Mouse (Mus musculus) hindbrain, embryonic 16.5 days (tissue): ENCODE data around the gene Htr1f. TPM values are rescaled to one million over a fixed set of nuclear protein-coding genes. Genes with fewer than 3 reads are reported as not detected.

ENCODE experiments used
- ATAC-seq: fragments of 200-750 bp; cut with Nextera tagmentation; 2 replicates; pipeline ENCODE4 v1.8.0; 2017; ENCODE audit warnings: moderate TSS enrichment, moderate library complexity
- H3K27ac ChIP-seq: fragments of 300-500 bp; sonication (generic); 2 replicates; pipeline ENCODE4 v1.5.1; 2014; ENCODE audit warnings: low read depth, mild to moderate bottlenecking, control low read depth, low read length, moderate library complexity
- H3K27me3 ChIP-seq: fragments of 300-500 bp; sonication (generic); replicated peaks from 2 replicates; pipeline ENCODE4 v1.6.1; 2014; ENCODE audit warnings: low read length; ENCODE audit not compliant: control insufficient read depth, insufficient read depth
- H3K36me3 ChIP-seq: fragments of 300-500 bp; sonication (generic); 2 replicates; pipeline ENCODE4 v1.6.1; 2014; ENCODE audit warnings: mild to moderate bottlenecking, low read length, moderate library complexity, mixed read lengths; ENCODE audit not compliant: control insufficient read depth, insufficient read depth
- H3K4me1 ChIP-seq: fragments of 300-500 bp; sonication (generic); 2 replicates; pipeline ENCODE4 v1.6.1; 2014; ENCODE audit warnings: low read depth, low read length; ENCODE audit not compliant: control insufficient read depth, insufficient read depth
- H3K4me2 ChIP-seq: fragments of 300-500 bp; sonication (generic); 2 replicates; pipeline ENCODE4 v1.6.1; 2014; ENCODE audit warnings: mild to moderate bottlenecking, low read length, control low read depth, moderate library complexity
- H3K4me3 ChIP-seq: fragments of 300-500 bp; sonication (generic); 2 replicates; pipeline ENCODE4 v1.5.1; 2014; ENCODE audit warnings: mild to moderate bottlenecking, low read length, control low read depth, moderate library complexity
- H3K9ac ChIP-seq: fragments of 300-500 bp; sonication (generic); 2 replicates; pipeline ENCODE4 v1.6.1; 2014; ENCODE audit warnings: low read depth, mild to moderate bottlenecking, control low read depth, low read length, moderate library complexity
- H3K9me3 ChIP-seq: fragments of 300-500 bp; sonication (generic); 2 replicates; pipeline ENCODE4 v1.6.1; 2014; ENCODE audit warnings: mild to moderate bottlenecking, low read length, moderate library complexity; ENCODE audit not compliant: control insufficient read depth
- WGBS: fragments of 180-500 bp; shearing (Covaris S2); extraction: QIAGEN DNeasy Blood & Tissue Kit; methylation state at CpG from one replicate; pipeline ENCODE4 v1.1.7; 2014; 5-methylcytosine and 5-hydroxymethylcytosine counted together
- microRNA-seq: library from miRNA; unstranded; fragments of <30 nt; microRNA quantifications from one replicate; pipeline ENCODE4, GENCODE M21; 2017
- polyA plus RNA-seq: library from polyadenylated mRNA; unstranded; fragments of >200 nt; fragmentation: Nextera tagmentation; extraction: Ambion mirVana; gene quantifications from 2 replicates; pipeline ENCODE4 v1.2.1, GENCODE M21; 2015

Gene Htr1f
- polyA plus RNA-seq, 1 experiment from 2014 or later, result 0.71 TPM

- no peak for ATAC-seq
- H3K4me3 ChIP-seq, result no peak overlapping the region
- no peak overlapping the region for H3K9ac ChIP-seq
- H3K4me1 ChIP-seq, result no peaks in the 10 kb centered on the region
- H3K4me2 ChIP-seq, result no peak overlapping the region
- WGBS, result 64% methylated on average over 3 of the region's 3 CpGs
- no peaks in the 10 kb centered on the region for H3K9me3 ChIP-seq
- no peaks in the 10 kb centered on the region for H3K36me3 ChIP-seq
- H3K27ac ChIP-seq, result no peak overlapping the region
- H3K27me3 ChIP-seq, result no peaks in the 10 kb centered on the region
These were observed 224.7 kb downstream of the Htr1f start for GRCm38 (mm10) chr16:64880986-64881385.

GRCm38 (mm10) chr16:64879735-64880134 is 225.9 kb downstream of the Htr1f start:
- Histone ChIP-seq H3K9ac (no peak overlapping the region), H3K27ac (no peak overlapping the region), H3K4me3 (no peak overlapping the region), H3K36me3 (no peaks in the 10 kb centered on the region), H3K4me1 (no peaks in the 10 kb centered on the region), H3K27me3 (no peaks in the 10 kb centered on the region), H3K4me2 (no peak overlapping the region), H3K9me3 (no peaks in the 10 kb centered on the region)
- WGBS, result 88% methylated on average over 5 of the region's 5 CpGs
- ATAC-seq, result no peak

GRCm38 (mm10) chr16:64878611-64879132 is 227.0 kb downstream of the Htr1f start:
- ATAC-seq, result no peak
- Histone ChIP-seq H3K4me1 (no peaks in the 10 kb centered on the region; the same call in 1 of the 2 replicates), H3K9ac (no peak overlapping the region), H3K9me3 (no peaks in the 10 kb centered on the region), H3K36me3 (no peaks in the 10 kb centered on the region), H3K4me2 (no peak overlapping the region), H3K27me3 (no peaks in the 10 kb centered on the region), H3K4me3 (no peak overlapping the region), H3K27ac (no peak overlapping the region)
- 83% methylated on average over 3 of the region's 3 CpGs for WGBS

GRCm38 (mm10) chr16:64877314-64877713 is 228.3 kb downstream of the Htr1f start:
- H3K36me3 ChIP-seq, result no peaks in the 10 kb centered on the region
- no peaks in the 10 kb centered on the region; the same call in 1 of the 2 replicates for H3K4me1 ChIP-seq
- H3K4me3 ChIP-seq, result no peak overlapping the region
- no peak overlapping the region for H3K9ac ChIP-seq
- H3K27me3 ChIP-seq, result no peaks in the 10 kb centered on the region
- 88% methylated on average over 3 of the region's 3 CpGs for WGBS
- H3K27ac ChIP-seq, result no peak overlapping the region
- H3K9me3 ChIP-seq, result no peaks in the 10 kb centered on the region
- no peak for ATAC-seq
- no peak overlapping the region for H3K4me2 ChIP-seq

GRCm38 (mm10) chr16:64876631-64877265 is 228.9 kb downstream of the Htr1f start:
- no peak overlapping the region for H3K9ac ChIP-seq
- H3K4me2 ChIP-seq, result no peak overlapping the region
- H3K36me3 ChIP-seq, result no peaks in the 10 kb centered on the region
- H3K4me1 ChIP-seq, result no peaks in the 10 kb centered on the region; the same call in 1 of the 2 replicates
- WGBS, result 82% methylated on average over 4 of the region's 4 CpGs
- no peak for ATAC-seq
- H3K27ac ChIP-seq, result no peak overlapping the region
- H3K27me3 ChIP-seq, result no peaks in the 10 kb centered on the region
- H3K4me3 ChIP-seq, result no peak overlapping the region
- H3K9me3 ChIP-seq, result no peaks in the 10 kb centered on the region

GRCm38 (mm10) chr16:64875822-64876221 is 229.8 kb downstream of the Htr1f start:
- Histone ChIP-seq H3K9me3 (no peaks in the 10 kb centered on the region), H3K27me3 (no peaks in the 10 kb centered on the region), H3K27ac (no peak overlapping the region), H3K4me1 (no peaks in the 10 kb centered on the region; the same call in 1 of the 2 replicates), H3K9ac (no peak overlapping the region), H3K36me3 (no peaks in the 10 kb centered on the region), H3K4me3 (no peak overlapping the region), H3K4me2 (no peak overlapping the region)
- 87% methylated on average over 1 of the region's 1 CpGs for WGBS
- ATAC-seq, result no peak

GRCm38 (mm10) chr16:64875384-64875783 is 230.3 kb downstream of the Htr1f start:
- ATAC-seq, result no peak
- H3K4me2 ChIP-seq, result no peak overlapping the region
- H3K36me3 ChIP-seq, result no peaks in the 10 kb centered on the region

More at GRCm38 (mm10) chr16:64875384-64875783, 230.3 kb downstream of the Htr1f start:
- Histone ChIP-seq H3K4me1 (no peaks in the 10 kb centered on the region; the same call in 1 of the 2 replicates), H3K9me3 (no peaks in the 10 kb centered on the region), H3K9ac (no peak overlapping the region), H3K27me3 (no peaks in the 10 kb centered on the region), H3K27ac (no peak overlapping the region), H3K4me3 (no peak overlapping the region)
- 95% methylated on average over 10 of the region's 10 CpGs for WGBS

Small RNA genes lying within 50 kb of the gene (microRNA-seq; reads per million reads assigned to microRNA genes)
- gene Gm23374, result not detected
